Mouse (Mus musculus): ENCODE measurements at regions not wholly inside any gene's neighbourhood (a gene's known extent, or its start where the extent isn't known, plus 50 kb on each side); places are given as distances from the start of the nearest gene placed in this dataset.

GRCm38 (mm10) chr6:49999365-49999764, 110.7 kb upstream of the Mpp6 start:
- TF ChIP-seq EP300 (IDR thresholded peaks at IDR 0.05; ENCODE audit: low read depth) (no peak), CTCF (IDR thresholded peaks at IDR 0.05; ENCODE audit: low read depth) (no peak)
